Mouse (Mus musculus) ES-E14 (cell line): ENCODE measurements around the gene Capzb. TPM values are rescaled to one million over a fixed set of nuclear protein-coding genes. Genes with fewer than 3 reads are reported as not detected.

Experiments
- DNase-seq: peaks from one replicate; pipeline ENCODE4 v3.0.0-alpha.2; 2013; ENCODE audit warnings: low read depth, low spot score
- H3K27ac ChIP-seq: 2 replicates; pipeline ENCODE4 v1.5.1; 2012; ENCODE audit warnings: low read depth, mild to moderate bottlenecking, low read length, moderate library complexity, mixed read lengths; ENCODE audit not compliant: poor library complexity, insufficient read depth, severe bottlenecking
- H3K36me3 ChIP-seq: 2 replicates; pipeline ENCODE4 v1.6.1; 2012; ENCODE audit warnings: mild to moderate bottlenecking, low read length, moderate library complexity, mixed read lengths; ENCODE audit not compliant: control insufficient read depth, poor library complexity, insufficient read depth, severe bottlenecking
- H3K4me1 ChIP-seq, 2 experiments: fragments of 150-350 bp in 1 of 2; sonication (generic) in 1 of 2; 2 replicates each; pipeline ENCODE4 v1.6.1; 2012; ENCODE audit warnings: low read length in 2 of 2, mild to moderate bottlenecking in 1 of 2, mixed read lengths in 1 of 2; ENCODE audit not compliant: control insufficient read depth in 2 of 2, insufficient read depth in 2 of 2, poor library complexity in 1 of 2
- H3K4me3 ChIP-seq, 2 experiments: fragments of 150-350 bp in 1 of 2; sonication (generic) in 1 of 2; 2 replicates each; pipeline ENCODE4 v1.5.1; 2012; ENCODE audit warnings: low read length in 2 of 2, low read depth in 1 of 2, mild to moderate bottlenecking in 1 of 2, mixed read lengths in 1 of 2; ENCODE audit not compliant: insufficient read depth in 1 of 2, poor library complexity in 1 of 2, severe bottlenecking in 1 of 2
- H3K9ac ChIP-seq: 2 replicates; pipeline ENCODE4 v1.6.1; 2012; ENCODE audit warnings: low read depth, mild to moderate bottlenecking, low read length, mixed read lengths; ENCODE audit not compliant: poor library complexity, insufficient read depth, severe bottlenecking
- H3K9me3 ChIP-seq: fragments of 150-350 bp; sonication (generic); 2 replicates; pipeline ENCODE4 v1.6.1; 2012; ENCODE audit warnings: low read depth, mild to moderate bottlenecking, low read length; ENCODE audit not compliant: control insufficient read depth, insufficient read depth
- CHD2 ChIP-seq: IDR thresholded peaks from 2 replicates; pipeline ENCODE4 v1.6.1; 2014; ENCODE audit warnings: mild to moderate bottlenecking, low read depth, low read length, inconsistent platforms
- HCFC1 ChIP-seq: IDR thresholded peaks from 2 replicates; pipeline ENCODE4 v1.6.1; 2012; ENCODE audit warnings: low read length, inconsistent platforms, borderline replicate concordance; ENCODE audit not compliant: insufficient read depth
- MAFK ChIP-seq: IDR thresholded peaks from 2 replicates; pipeline ENCODE4 v1.6.1; 2014; ENCODE audit warnings: mild to moderate bottlenecking, low read depth, low read length, inconsistent platforms; ENCODE audit not compliant: insufficient read depth
- ZC3H11A ChIP-seq: IDR thresholded peaks from 2 replicates; pipeline ENCODE4 v1.6.1; 2012; ENCODE audit warnings: low read depth, mild to moderate bottlenecking, inconsistent platforms, low read length, borderline replicate concordance
- ZNF384 ChIP-seq: IDR thresholded peaks from 2 replicates; pipeline ENCODE4 v1.6.1; 2012; ENCODE audit warnings: low read depth, low read length, inconsistent platforms
- in situ Hi-C, 2 experiments: fragments of 600-800 bp; cut with MboI; formaldehyde crosslinking; loops; one replicate each; pipeline ENCODE4 v1.15.1; 2025; ENCODE audit warnings: low sequenced_read_pairs in 2 of 2, inconsistent platforms in 1 of 2; ENCODE audit not compliant: unreplicated experiment in 2 of 2
- total RNA-seq: library from RNA; depleted of rRNA; stranded (reverse); fragments of 300-350 nt; gene quantifications from 2 replicates; pipeline ENCODE4 v1.2.3, GENCODE M21; 2012; rRNA removed

Gene Capzb
- total RNA-seq, 1 experiment = 111 TPM

DNA sequence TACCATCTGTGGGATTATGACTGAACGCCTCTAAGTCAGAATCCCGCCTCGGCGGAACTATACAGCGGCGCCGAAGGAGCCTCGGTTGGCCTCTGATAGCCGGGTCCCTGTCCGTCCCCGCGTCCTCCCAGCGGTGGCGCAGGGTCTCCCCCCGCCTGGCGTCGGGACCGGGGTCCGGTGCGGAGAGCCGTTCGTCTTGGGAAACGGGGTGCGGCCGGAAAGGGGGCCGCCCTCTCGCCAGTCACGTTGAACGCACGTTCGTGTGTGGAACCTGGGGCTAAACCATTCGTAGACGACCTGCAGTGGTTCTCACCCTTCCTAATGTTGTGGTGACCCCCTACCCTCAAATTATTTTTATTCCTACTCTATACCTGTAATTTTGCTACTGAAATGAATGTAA is 145.4 kb downstream of the Capzb start:
- DNase-seq = no peak
- Histone ChIP-seq H3K9ac (peak overlapping the region; percentile 57; the same call in 1 of the 2 replicates), H3K36me3 (no peaks in the 10 kb centered on the region), H3K4me1 (peaks cover 3 to 8% of the 10 kb centered on the region in 2 experiments; a peak in 1 of 4 replicates), H3K9me3 (no peaks in the 10 kb centered on the region), H3K4me3 (peak overlapping the region; percentile 12 to 55; a peak in 3 of 4 replicates), H3K27ac (no peak overlapping the region)
- no peak for TF ChIP-seq MAFK
- no peak for TF ChIP-seq CHD2
- no peak for TF ChIP-seq ZC3H11A
- TF ChIP-seq ZNF384 = no peak
- no peak for TF ChIP-seq HCFC1
- in situ Hi-C loops = no loop called here

DNA sequence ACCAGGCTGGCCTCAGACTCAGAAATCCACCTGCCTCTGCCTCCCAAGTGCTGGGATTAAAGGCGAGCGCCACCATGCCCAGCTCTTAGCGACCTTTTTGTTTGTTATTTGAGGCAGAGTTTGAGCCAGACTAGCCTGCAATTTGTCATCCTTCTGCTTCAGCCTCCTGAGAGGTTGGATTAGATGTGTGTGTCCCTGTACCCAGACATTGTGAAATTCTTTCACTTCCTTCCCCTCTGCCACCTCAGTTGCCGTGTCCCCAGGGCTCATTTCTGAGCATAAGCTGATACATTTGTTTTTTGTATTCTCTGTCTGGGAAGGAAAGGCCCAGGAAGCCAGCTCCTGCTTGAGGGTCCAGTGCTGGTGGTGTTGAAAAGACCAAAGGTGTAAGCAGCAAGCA is 148.1 kb downstream of the Capzb start:
- peaks cover 3 to 5% of the 10 kb centered on the region in 2 experiments; a peak in 1 of 4 replicates for H3K4me1 ChIP-seq
- H3K9me3 ChIP-seq = no peaks in the 10 kb centered on the region
- H3K36me3 ChIP-seq = no peaks in the 10 kb centered on the region
- no peak for DNase-seq
- H3K9ac ChIP-seq = no peak overlapping the region
- TF ChIP-seq ZNF384 = no peak
- TF ChIP-seq CHD2 = no peak
- no peak for TF ChIP-seq MAFK
- TF ChIP-seq HCFC1 = no peak
- TF ChIP-seq ZC3H11A = no peak
- H3K4me3 ChIP-seq = no peak overlapping the region
- in situ Hi-C loops = no loop called here
- H3K27ac ChIP-seq = no peak overlapping the region

Other genes starting within 250 kb of the Capzb start
- gene Rnf186, start 225.8 kb upstream of the Capzb start, total RNA-seq = 0.22 TPM in 1 of 2 replicates, not detected in the other
- gene Tmco4, start 220.0 kb upstream of the Capzb start, total RNA-seq = 4.7 and 6.4 TPM in 2 replicates
- 0.13 and 0.37 TPM in 2 replicates for gene Htr6, start 117.3 kb upstream of the Capzb start, total RNA-seq
- gene Nbl1, start 99.9 kb upstream of the Capzb start, total RNA-seq = 4.5 and 12.5 TPM in 2 replicates
- gene Minos1, start 61.8 kb upstream of the Capzb start, total RNA-seq = 141 and 147 TPM in 2 replicates
- 25.0 and 35.3 TPM in 2 replicates for gene Pqlc2, start 117.8 kb downstream of the Capzb start, total RNA-seq
- gene Akr7a5, start 117.8 kb downstream of the Capzb start, total RNA-seq = 24.7 and 27.2 TPM in 2 replicates
- gene Mrto4, start 159.7 kb downstream of the Capzb start, total RNA-seq = 290 and 318 TPM in 2 replicates
- 88.0 and 136 TPM in 2 replicates for gene Emc1, start 159.7 kb downstream of the Capzb start, total RNA-seq
- gene Ubr4, start 159.7 kb downstream of the Capzb start, total RNA-seq = 199 and 224 TPM in 2 replicates